9 mouse cellular contexts compared by ENCODE assay signal in genomic region chrX:153499294-153500046, GRCm38 (mm10). TPM values are rescaled to one million over a fixed set of nuclear protein-coding genes. Genes with fewer than 3 reads are reported as not detected.
A peak's percentile ranks its signal among the peaks of the same experiment; 100 is the strongest.
DNase-seq lines count a peak whose midpoint lies in the region; ATAC-seq and TF ChIP-seq lines count a peak whose summit lies in the region.
"Had no signal": no experiment of that assay in that cellular context is flagged by ENCODE, and none has a peak within 500 bp of the region (broad histone marks: within the 10 kb centered on the region; RNA-seq: fewer than 3 reads in every experiment).

No protein-coding gene starts in this region.

- H3K79me2 ChIP-seq in myocyte (ENCODE audit: control insufficient read depth, insufficient read depth) = peaks cover 27% of the 10 kb centered on the region

- TF ChIP-seq CTCF in G1E (IDR thresholded peaks at IDR 0.05; ENCODE audit: low read depth, low read length) = no peak

- DNase-seq in adrenal gland, adult 2 months = peak; percentile 14
- DNase-seq in adrenal gland, postnatal 4 days (ENCODE audit: low spot score in 2 of 2) = no peak
- DNase-seq in G1E (ENCODE audit: low spot score) = no peak
- peak; percentile 11 for DNase-seq in heart, postnatal 4 days
- peak; percentile 12 to 19 for DNase-seq in left cerebral cortex, postnatal 36 days (ENCODE audit: low spot score in 2 of 2)
- no peak for DNase-seq in natural killer cell, adult 2 months (ENCODE audit: low spot score in 2 of 2)

- peak overlapping the region; percentile 79 for H3K4me2 ChIP-seq in embryonic facial prominence, embryonic 13.5 days
- peak overlapping the region; percentile 74 for H3K4me2 ChIP-seq in myocyte (ENCODE audit: low read depth)

- H3ac ChIP-seq in myocyte (ENCODE audit: control insufficient read depth, insufficient read length) = peak overlapping the region; percentile 55

- H3K9me3 ChIP-seq in G1E (replicated peaks) = no peaks in the 10 kb centered on the region
- H3K9me3 ChIP-seq in embryonic facial prominence, embryonic 13.5 days = no peaks in the 10 kb centered on the region

- H3K27me3 ChIP-seq in G1E (ENCODE audit: insufficient read depth, low read length) (no peaks in the 10 kb centered on the region), myocyte (ENCODE audit: control insufficient read depth, insufficient read depth, insufficient read length) (no peaks in the 10 kb centered on the region)
- H3K27me3 ChIP-seq in embryonic facial prominence, embryonic 13.5 days = no peaks in the 10 kb centered on the region; the same call in 1 of the 2 replicates

- peaks cover 17% of the 10 kb centered on the region for H3K4me1 ChIP-seq in G1E (ENCODE audit: insufficient read depth, low read depth, low read length)
- H3K4me1 ChIP-seq in embryonic facial prominence, embryonic 13.5 days = no peaks in the 10 kb centered on the region

- ATAC-seq in G1E (ENCODE audit: extremely low read depth, insufficient number of reproducible peaks, low FRiP score, poor library complexity, severe bottlenecking) = no peak
- ATAC-seq in embryonic facial prominence, embryonic 13.5 days (ENCODE audit: insufficient number of reproducible peaks, insufficient read depth, low FRiP score, low TSS enrichment, low read depth) = no peak

- H3K27ac ChIP-seq in embryonic facial prominence, embryonic 13.5 days = 0 out of 2 replicates have a peak overlapping the region, but pooled peaks have one; percentile 95

- H3K4me3 ChIP-seq in G1E (ENCODE audit: low read depth, low read length) (peak overlapping the region; percentile 75; the same call in 1 of the 2 replicates), myocyte (peak overlapping the region; percentile 43)
- peak overlapping the region; percentile 61 for H3K4me3 ChIP-seq in embryonic facial prominence, embryonic 13.5 days

- TF ChIP-seq POLR2A in myocyte (IDR thresholded peaks at IDR 0.05; ENCODE audit: insufficient read length, low read depth) = no peak

- H3K36me3 ChIP-seq in G1E (replicated peaks) = peaks cover 13% of the 10 kb centered on the region
- no peaks in the 10 kb centered on the region for H3K36me3 ChIP-seq in embryonic facial prominence, embryonic 13.5 days
- no peaks in the 10 kb centered on the region for H3K36me3 ChIP-seq in myocyte (ENCODE audit: control insufficient read depth, insufficient read depth)

- WGBS in embryonic facial prominence, embryonic 13.5 days = 28% methylated on average over 32 of the region's 32 CpGs

- H3K9ac ChIP-seq in embryonic facial prominence, embryonic 13.5 days = peak overlapping the region; percentile 84

- intact Hi-C loops in left cerebral cortex, postnatal 36 days (cut with DNase I) = loop anchor here (5.0 kb wide), 2 partner anchors 72 to 102 kb away; no protein-coding TSS in a partner anchor

TF ChIP-seq in myocyte, 11 proteins besides CTCF, POLR2A, EP300 and RAD21:
- no peak for TF ChIP-seq REST (IDR thresholded peaks at IDR 0.05; ENCODE audit: insufficient read depth, insufficient read length)
- TF ChIP-seq MAX (IDR thresholded peaks at IDR 0.05; ENCODE audit: low read depth) = no peak
- TF ChIP-seq SRF (IDR thresholded peaks at IDR 0.05; ENCODE audit: control insufficient read depth, insufficient read length, low read depth) = no peak
- no peak for TF ChIP-seq E2F4 (IDR thresholded peaks at IDR 0.05; ENCODE audit: insufficient read depth)
- no peak for TF ChIP-seq POLR2AphosphoS2 (IDR thresholded peaks at IDR 0.05; ENCODE audit: insufficient read length, low read depth)
- no peak for TF ChIP-seq CEBPB (IDR thresholded peaks at IDR 0.05; ENCODE audit: insufficient read depth, poor library complexity, severe bottlenecking)
- TF ChIP-seq MYOD1 (IDR thresholded peaks at IDR 0.05; ENCODE audit: control insufficient read depth in 1 of 3, insufficient read length in 2 of 3, low read depth in 2 of 3) = no peak

RNA-seq across cellular contexts. Expression of gene Ubqln2, which starts 1.4 kb away (rescaled TPM):
- 10 to 100 TPM; 57.8 to 63.3 TPM for total RNA-seq in adrenal gland, adult 2 months (2021)
- 87.9 and 137 TPM in 2 replicates for polyA plus RNA-seq in adrenal gland, adult 2 months (2012; rRNA removed)
- total RNA-seq in adrenal gland, postnatal 4 days (2021) = 10 to 100 TPM; 64.4 to 70.0 TPM
- 53.7 and 61.5 TPM in 2 replicates for total RNA-seq in G1E (2014; fragmentation: Nextera tagmentation)
- 5.9 TPM in 2 replicates for total RNA-seq in G1E (2017)
- 68.3 and 88.9 TPM in 2 replicates for polyA plus RNA-seq in G1E (2012)
- polyA plus RNA-seq in embryonic facial prominence, embryonic 13.5 days (2015; fragmentation: Nextera tagmentation; extraction: Ambion mirVana) = 24.2 and 26.7 TPM in 2 replicates
- 10 to 100 TPM; 38.0 to 39.2 TPM for total RNA-seq in heart, postnatal 4 days (2021)
- 100 to 1,000 TPM; 220 to 221 TPM for total RNA-seq in left cerebral cortex, postnatal 36 days (2021)
- 19.9 TPM for polyA plus RNA-seq in myocyte (2012; fragmentation: generic; extraction: Trizol)

RNA-seq across cellular contexts. Expression of gene Cypt3, which starts 58.9 kb away (rescaled TPM):
- total RNA-seq in adrenal gland, adult 2 months (2021) = not detected
- polyA plus RNA-seq in adrenal gland, adult 2 months (2012; rRNA removed) = not detected in 2 replicates
- total RNA-seq in adrenal gland, postnatal 4 days (2021) = not detected
- not detected in 2 replicates for total RNA-seq in G1E (2014; fragmentation: Nextera tagmentation)
- total RNA-seq in G1E (2017) = not detected in 2 replicates
- not detected in 2 replicates for polyA plus RNA-seq in G1E (2012)
- polyA plus RNA-seq in embryonic facial prominence, embryonic 13.5 days (2015; fragmentation: Nextera tagmentation; extraction: Ambion mirVana) = not detected in 2 replicates
- not detected for total RNA-seq in heart, postnatal 4 days (2021)
- not detected for total RNA-seq in left cerebral cortex, postnatal 36 days (2021)
- polyA plus RNA-seq in myocyte (2012; fragmentation: generic; extraction: Trizol) = not detected
- polyA plus RNA-seq: gonadal fat pad, adult 2 months had no signal

Comparison
In these comparisons a context has a peak if more than half of its experiments do, and no peak if none do; other contexts are left out.
1. DNase-seq: peak in adrenal gland, adult 2 months (single experiment), heart, postnatal 4 days (single experiment) and left cerebral cortex, postnatal 36 days (2 of 2); none in adrenal gland, postnatal 4 days (0 of 2), G1E (single experiment) and natural killer cell, adult 2 months (0 of 2).
2. Peak in every context shown above with its lines, with median percentiles within 50 percentile points of each other: H3K4me3 ChIP-seq.